Mouse (Mus musculus): ENCODE measurements around the gene Eaf2. TPM values are rescaled to one million over a fixed set of nuclear protein-coding genes. Genes with fewer than 3 reads are reported as not detected.

Eaf2 gene
- polyA plus RNA-seq, 1 experiment: 0.04 TPM

GRCm38 (mm10) chr16:36786466-36786865, 88.3 kb downstream of the Eaf2 start:
- Histone ChIP-seq H3K4me3 (replicated peaks) (no peak overlapping the region), H3K9me3 (ENCODE audit: control insufficient read depth, low read length) (no peaks in the 10 kb centered on the region), H3K27me3 (ENCODE audit: control insufficient read depth) (no peaks in the 10 kb centered on the region)

GRCm38 (mm10) chr16:36784594-36785313, 90.0 kb downstream of the Eaf2 start, which contains the start of gene Slc15a2:
Slc15a2 (minus strand) TSS chr16:36784962.
- no peak within 1 kb of the TSS for H3K4me3 ChIP-seq (replicated peaks)
- no peaks in the 10 kb centered on the region for H3K36me3 ChIP-seq (ENCODE audit: control insufficient read depth)
- no peak for TF ChIP-seq GATA1 (IDR thresholded peaks at IDR 0.05; ENCODE audit: low read length)
- no peak for TF ChIP-seq TAL1 (IDR thresholded peaks at IDR 0.05; ENCODE audit: low read length)
- no peaks in the 10 kb centered on the region for H3K27me3 ChIP-seq (ENCODE audit: control insufficient read depth)
- H3K9me3 ChIP-seq (ENCODE audit: control insufficient read depth, low read length): no peaks in the 10 kb centered on the region
- no peaks in the 10 kb centered on the region for H3K4me1 ChIP-seq (ENCODE audit: control insufficient read depth)

More at GRCm38 (mm10) chr16:36786466-36786865, 88.3 kb downstream of the Eaf2 start:
- no peak for TF ChIP-seq GATA1 (IDR thresholded peaks at IDR 0.05; ENCODE audit: low read length)
- TF ChIP-seq TAL1 (IDR thresholded peaks at IDR 0.05; ENCODE audit: low read length): no peak
- Histone ChIP-seq H3K4me1 (ENCODE audit: control insufficient read depth) (no peaks in the 10 kb centered on the region), H3K36me3 (ENCODE audit: control insufficient read depth) (no peaks in the 10 kb centered on the region)

- H3K9me3 ChIP-seq (ENCODE audit: control insufficient read depth, low read length): no peaks in the 10 kb centered on the region
- H3K4me1 ChIP-seq (ENCODE audit: control insufficient read depth): no peaks in the 10 kb centered on the region
- TF ChIP-seq GATA1 (IDR thresholded peaks at IDR 0.05; ENCODE audit: low read length) (no peak), TAL1 (IDR thresholded peaks at IDR 0.05; ENCODE audit: low read length) (no peak)
- H3K36me3 ChIP-seq (ENCODE audit: control insufficient read depth): no peaks in the 10 kb centered on the region
- no peaks in the 10 kb centered on the region for H3K27me3 ChIP-seq (ENCODE audit: control insufficient read depth)
- no peak overlapping the region for H3K4me3 ChIP-seq (replicated peaks)
Observed at GRCm38 (mm10) chr16:36784146-36784545, 90.7 kb downstream of the Eaf2 start.

GRCm38 (mm10) chr16:36775658-36776057, 99.1 kb downstream of the Eaf2 start:
- H3K36me3 ChIP-seq (ENCODE audit: control insufficient read depth): no peaks in the 10 kb centered on the region
- no peaks in the 10 kb centered on the region for H3K4me1 ChIP-seq (ENCODE audit: control insufficient read depth)
- no peak overlapping the region for H3K4me3 ChIP-seq (replicated peaks)
- H3K9me3 ChIP-seq (ENCODE audit: control insufficient read depth, low read length): no peaks in the 10 kb centered on the region
- H3K27me3 ChIP-seq (ENCODE audit: control insufficient read depth): no peaks in the 10 kb centered on the region
- TF ChIP-seq GATA1 (IDR thresholded peaks at IDR 0.05; ENCODE audit: low read length) (no peak), TAL1 (IDR thresholded peaks at IDR 0.05; ENCODE audit: low read length) (no peak)

GRCm38 (mm10) chr16:36772996-36773395, 101.8 kb downstream of the Eaf2 start:
- H3K27me3 ChIP-seq (ENCODE audit: control insufficient read depth): no peaks in the 10 kb centered on the region
- H3K36me3 ChIP-seq (ENCODE audit: control insufficient read depth): no peaks in the 10 kb centered on the region
- no peaks in the 10 kb centered on the region for H3K4me1 ChIP-seq (ENCODE audit: control insufficient read depth)
- H3K9me3 ChIP-seq (ENCODE audit: control insufficient read depth, low read length): no peaks in the 10 kb centered on the region
- H3K4me3 ChIP-seq (replicated peaks): no peak overlapping the region
- no peak for TF ChIP-seq TAL1 (IDR thresholded peaks at IDR 0.05; ENCODE audit: low read length)
- TF ChIP-seq GATA1 (IDR thresholded peaks at IDR 0.05; ENCODE audit: low read length): no peak

- no peak overlapping the region for H3K4me3 ChIP-seq (replicated peaks)
- no peaks in the 10 kb centered on the region for H3K36me3 ChIP-seq (ENCODE audit: control insufficient read depth)
- TF ChIP-seq TAL1 (IDR thresholded peaks at IDR 0.05; ENCODE audit: low read length) (no peak), GATA1 (IDR thresholded peaks at IDR 0.05; ENCODE audit: low read length) (no peak)
- no peaks in the 10 kb centered on the region for H3K27me3 ChIP-seq (ENCODE audit: control insufficient read depth)
- H3K9me3 ChIP-seq (ENCODE audit: control insufficient read depth, low read length): no peaks in the 10 kb centered on the region
- no peaks in the 10 kb centered on the region for H3K4me1 ChIP-seq (ENCODE audit: control insufficient read depth)
Observed at GRCm38 (mm10) chr16:36771703-36772102, 103.1 kb downstream of the Eaf2 start.

GRCm38 (mm10) chr16:36771244-36771643, 103.6 kb downstream of the Eaf2 start:
- Histone ChIP-seq H3K27me3 (ENCODE audit: control insufficient read depth) (no peaks in the 10 kb centered on the region), H3K4me1 (ENCODE audit: control insufficient read depth) (no peaks in the 10 kb centered on the region), H3K9me3 (ENCODE audit: control insufficient read depth, low read length) (no peaks in the 10 kb centered on the region), H3K4me3 (replicated peaks) (no peak overlapping the region), H3K36me3 (ENCODE audit: control insufficient read depth) (no peaks in the 10 kb centered on the region)
- TF ChIP-seq TAL1 (IDR thresholded peaks at IDR 0.05; ENCODE audit: low read length) (no peak), GATA1 (IDR thresholded peaks at IDR 0.05; ENCODE audit: low read length) (no peak)

GRCm38 (mm10) chr16:36770830-36771229, 104.0 kb downstream of the Eaf2 start:
- Histone ChIP-seq H3K36me3 (ENCODE audit: control insufficient read depth) (no peaks in the 10 kb centered on the region), H3K27me3 (ENCODE audit: control insufficient read depth) (no peaks in the 10 kb centered on the region), H3K4me1 (ENCODE audit: control insufficient read depth) (no peaks in the 10 kb centered on the region), H3K4me3 (replicated peaks) (no peak overlapping the region), H3K9me3 (ENCODE audit: control insufficient read depth, low read length) (no peaks in the 10 kb centered on the region)
- TF ChIP-seq TAL1 (IDR thresholded peaks at IDR 0.05; ENCODE audit: low read length) (no peak), GATA1 (IDR thresholded peaks at IDR 0.05; ENCODE audit: low read length) (no peak)

GRCm38 (mm10) chr16:36770191-36770771, 104.5 kb downstream of the Eaf2 start:
- no peak overlapping the region for H3K4me3 ChIP-seq (replicated peaks)
- no peaks in the 10 kb centered on the region for H3K27me3 ChIP-seq (ENCODE audit: control insufficient read depth)
- no peaks in the 10 kb centered on the region for H3K4me1 ChIP-seq (ENCODE audit: control insufficient read depth)
- no peak for TF ChIP-seq TAL1 (IDR thresholded peaks at IDR 0.05; ENCODE audit: low read length)
- no peaks in the 10 kb centered on the region for H3K9me3 ChIP-seq (ENCODE audit: control insufficient read depth, low read length)
- no peaks in the 10 kb centered on the region for H3K36me3 ChIP-seq (ENCODE audit: control insufficient read depth)
